Mouse (Mus musculus) intestine, embryonic 16.5 days (tissue): ENCODE measurements around the gene Zfp988. TPM values are rescaled to one million over a fixed set of nuclear protein-coding genes. Genes with fewer than 3 reads are reported as not detected.
"Not testable (repeated sequence)": the region's sequence is repeated elsewhere in the genome, so short reads cannot be mapped to it uniquely, and the experiment has no call there.

Experiments
- ATAC-seq: fragments of 200-750 bp; cut with Nextera tagmentation; 2 replicates; pipeline ENCODE4 v1.8.0; 2017; ENCODE audit warnings: moderate TSS enrichment, moderate library complexity
- H3K27ac ChIP-seq: fragments of 300-500 bp; sonication (generic); 2 replicates; pipeline ENCODE4 v1.5.1; 2014; ENCODE audit warnings: mild to moderate bottlenecking, low read length
- H3K27me3 ChIP-seq: fragments of 300-500 bp; sonication (generic); replicated peaks from 2 replicates; pipeline ENCODE4 v1.6.1; 2014; ENCODE audit warnings: low read length, control low read depth, mixed read lengths; ENCODE audit not compliant: control insufficient read depth, insufficient read depth
- H3K36me3 ChIP-seq: fragments of 300-500 bp; sonication (generic); 2 replicates; pipeline ENCODE4 v1.6.1; 2014; ENCODE audit warnings: low read length, control low read depth; ENCODE audit not compliant: control insufficient read depth, insufficient read depth
- H3K4me1 ChIP-seq: fragments of 300-500 bp; sonication (generic); 2 replicates; pipeline ENCODE4 v1.6.1; 2014; ENCODE audit warnings: low read length, control low read depth, mixed read lengths; ENCODE audit not compliant: control insufficient read depth, insufficient read depth
- H3K4me2 ChIP-seq: fragments of 300-500 bp; sonication (generic); 2 replicates; pipeline ENCODE4 v1.6.1; 2014; ENCODE audit warnings: low read depth, low read length, control low read depth
- H3K4me3 ChIP-seq: fragments of 300-500 bp; sonication (generic); 2 replicates; pipeline ENCODE4 v1.5.1; 2014; ENCODE audit warnings: mild to moderate bottlenecking, low read length
- H3K9ac ChIP-seq: fragments of 300-500 bp; sonication (generic); 2 replicates; pipeline ENCODE4 v1.6.1; 2014; ENCODE audit warnings: low read depth, low read length
- H3K9me3 ChIP-seq: fragments of 300-500 bp; sonication (generic); 2 replicates; pipeline ENCODE4 v1.6.1; 2016; ENCODE audit warnings: low read length, control low read depth; ENCODE audit not compliant: control insufficient read depth
- WGBS: fragments of 180-500 bp; shearing (Covaris S2); extraction: QIAGEN DNeasy Blood & Tissue Kit; methylation state at CpG from one replicate; pipeline ENCODE4 v1.1.7; 2014; 5-methylcytosine and 5-hydroxymethylcytosine counted together
- polyA plus RNA-seq: library from polyadenylated mRNA; unstranded; fragments of >200 nt; fragmentation: Nextera tagmentation; extraction: Ambion mirVana; gene quantifications from 2 replicates; pipeline ENCODE4 v1.2.1, GENCODE M21; 2015

The Zfp988 gene
- polyA plus RNA-seq, 1 experiment from 2014 or later, result 0.16 TPM

DNA sequence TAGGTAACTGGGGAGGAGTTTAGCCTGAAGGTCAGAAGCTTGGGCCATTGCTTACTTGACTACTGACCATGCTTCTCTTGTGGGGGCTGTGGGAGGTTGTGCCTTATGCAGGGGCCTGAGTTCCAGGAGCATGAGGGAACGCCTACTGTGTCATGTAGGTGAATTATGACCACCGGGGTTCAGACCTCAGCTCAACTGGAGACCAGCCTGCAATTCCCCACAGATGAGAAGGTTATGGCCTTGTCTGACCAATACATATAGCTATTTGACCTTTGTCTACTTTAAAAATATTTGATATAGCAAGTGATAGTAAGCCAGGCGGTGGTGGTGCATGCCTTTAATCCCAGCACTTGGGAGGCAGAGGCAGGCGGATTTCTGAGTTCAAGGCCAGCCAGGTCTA, 77.7 kb downstream of the Zfp988 start:
- H3K4me2 ChIP-seq, ATAC-seq, H3K9ac ChIP-seq, H3K27ac ChIP-seq, H3K9me3 ChIP-seq, H3K36me3 ChIP-seq, H3K27me3 ChIP-seq, H3K4me1 ChIP-seq, H3K4me3 ChIP-seq: not testable (repeated sequence)
- WGBS, result 80% methylated on average over 2 of the region's 4 CpGs

Other genes starting within 250 kb of the Zfp988 start
- 7.7 and 8.4 TPM in 2 replicates for gene Zfp991, start 173.6 kb upstream of the Zfp988 start, polyA plus RNA-seq
- gene Zfp978, start 55.6 kb downstream of the Zfp988 start, polyA plus RNA-seq, result 0.18 TPM in 1 of 2 replicates, not detected in the other
- 2.9 and 3.1 TPM in 2 replicates for gene Zfp982, start 186.7 kb downstream of the Zfp988 start, polyA plus RNA-seq
- gene Gm16503, start 234.5 kb downstream of the Zfp988 start, polyA plus RNA-seq, result 0.11 and 0.18 TPM in 2 replicates
- gene Zfp985, start 247.6 kb downstream of the Zfp988 start, polyA plus RNA-seq, result 0.26 TPM in 2 replicates